Mouse (Mus musculus) hindbrain, embryonic 16.5 days (tissue): ENCODE measurements around the gene Serpina3i. TPM values are rescaled to one million over a fixed set of nuclear protein-coding genes. Genes with fewer than 3 reads are reported as not detected.
A peak's percentile ranks its signal among the peaks of the same experiment; 100 is the strongest.
"Not testable (repeated sequence)": the region's sequence is repeated elsewhere in the genome, so short reads cannot be mapped to it uniquely, and the experiment has no call there.

Experiments used
- ATAC-seq: fragments of 200-750 bp; cut with Nextera tagmentation; 2 replicates; pipeline ENCODE4 v1.8.0; 2017; ENCODE audit warnings: moderate TSS enrichment, moderate library complexity
- H3K27ac ChIP-seq: fragments of 300-500 bp; sonication (generic); 2 replicates; pipeline ENCODE4 v1.5.1; 2014; ENCODE audit warnings: low read depth, mild to moderate bottlenecking, control low read depth, low read length, moderate library complexity
- H3K27me3 ChIP-seq: fragments of 300-500 bp; sonication (generic); replicated peaks from 2 replicates; pipeline ENCODE4 v1.6.1; 2014; ENCODE audit warnings: low read length; ENCODE audit not compliant: control insufficient read depth, insufficient read depth
- H3K36me3 ChIP-seq: fragments of 300-500 bp; sonication (generic); 2 replicates; pipeline ENCODE4 v1.6.1; 2014; ENCODE audit warnings: mild to moderate bottlenecking, low read length, moderate library complexity, mixed read lengths; ENCODE audit not compliant: control insufficient read depth, insufficient read depth
- H3K4me1 ChIP-seq: fragments of 300-500 bp; sonication (generic); 2 replicates; pipeline ENCODE4 v1.6.1; 2014; ENCODE audit warnings: low read depth, low read length; ENCODE audit not compliant: control insufficient read depth, insufficient read depth
- H3K4me2 ChIP-seq: fragments of 300-500 bp; sonication (generic); 2 replicates; pipeline ENCODE4 v1.6.1; 2014; ENCODE audit warnings: mild to moderate bottlenecking, low read length, control low read depth, moderate library complexity
- H3K4me3 ChIP-seq: fragments of 300-500 bp; sonication (generic); 2 replicates; pipeline ENCODE4 v1.5.1; 2014; ENCODE audit warnings: mild to moderate bottlenecking, low read length, control low read depth, moderate library complexity
- H3K9ac ChIP-seq: fragments of 300-500 bp; sonication (generic); 2 replicates; pipeline ENCODE4 v1.6.1; 2014; ENCODE audit warnings: low read depth, mild to moderate bottlenecking, control low read depth, low read length, moderate library complexity
- H3K9me3 ChIP-seq: fragments of 300-500 bp; sonication (generic); 2 replicates; pipeline ENCODE4 v1.6.1; 2014; ENCODE audit warnings: mild to moderate bottlenecking, low read length, moderate library complexity; ENCODE audit not compliant: control insufficient read depth
- WGBS: fragments of 180-500 bp; shearing (Covaris S2); extraction: QIAGEN DNeasy Blood & Tissue Kit; methylation state at CpG from one replicate; pipeline ENCODE4 v1.1.7; 2014; 5-methylcytosine and 5-hydroxymethylcytosine counted together
- polyA plus RNA-seq: library from polyadenylated mRNA; unstranded; fragments of >200 nt; fragmentation: Nextera tagmentation; extraction: Ambion mirVana; gene quantifications from 2 replicates; pipeline ENCODE4 v1.2.1, GENCODE M21; 2015

Gene Serpina3i
- polyA plus RNA-seq, 1 experiment from 2014 or later, result not detected

DNA sequence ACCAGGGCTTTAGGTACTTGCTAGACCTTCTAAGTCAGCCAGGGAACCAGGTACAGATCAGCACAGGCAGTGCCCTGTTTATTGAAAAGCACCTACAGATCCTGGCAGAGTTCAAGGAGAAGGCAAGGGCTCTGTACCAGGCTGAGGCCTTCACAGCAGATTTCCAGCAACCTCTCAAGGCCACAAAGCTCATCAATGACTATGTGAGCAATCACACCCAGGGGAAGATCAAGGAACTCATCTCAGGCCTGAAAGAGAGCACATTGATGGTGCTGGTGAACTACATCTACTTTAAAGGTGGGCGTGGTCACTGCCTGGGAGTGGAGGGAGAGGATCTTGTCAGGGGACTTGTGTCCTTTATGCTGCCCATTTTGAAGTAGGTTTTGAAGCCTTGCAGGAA, 24.9 kb upstream of the Serpina3i start:
- 89% methylated on average over 1 of the region's 1 CpGs for WGBS
- not testable (repeated sequence) for H3K4me1 ChIP-seq, ATAC-seq

DNA sequence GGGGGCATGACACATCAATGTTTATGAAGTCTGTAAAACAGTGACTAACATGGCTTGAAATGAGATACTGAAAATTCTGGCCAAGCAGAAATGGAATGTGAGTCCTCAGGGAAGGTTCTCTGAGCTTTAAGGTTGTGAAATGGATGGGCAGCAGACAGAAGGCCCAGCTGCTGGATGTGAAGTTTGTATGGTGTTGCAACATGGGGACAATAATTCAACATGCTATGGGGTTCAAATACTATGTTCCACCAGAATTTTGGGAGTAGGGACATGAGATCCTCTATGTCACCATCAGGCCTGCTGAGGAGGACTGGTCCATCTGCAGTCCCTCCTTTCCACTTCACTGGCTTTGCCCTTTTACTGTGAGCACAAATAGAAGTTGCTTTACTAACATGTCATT, 19.6 kb upstream of the Serpina3i start:
- ATAC-seq, result no peak
- H3K4me1 ChIP-seq, result no peaks in the 10 kb centered on the region
- H3K9me3 ChIP-seq, result no peaks in the 10 kb centered on the region
- no peaks in the 10 kb centered on the region for H3K27me3 ChIP-seq
- H3K27ac ChIP-seq, result no peak overlapping the region
- H3K36me3 ChIP-seq, result no peaks in the 10 kb centered on the region
- H3K4me3 ChIP-seq, result no peak overlapping the region
- no peak overlapping the region for H3K9ac ChIP-seq
- no peak overlapping the region for H3K4me2 ChIP-seq

More for the DNA sequence above, 24.9 kb upstream of the Serpina3i start:
- H3K36me3 ChIP-seq, H3K27me3 ChIP-seq, H3K4me2 ChIP-seq, H3K27ac ChIP-seq, H3K9me3 ChIP-seq, H3K4me3 ChIP-seq, H3K9ac ChIP-seq: not testable (repeated sequence)

DNA sequence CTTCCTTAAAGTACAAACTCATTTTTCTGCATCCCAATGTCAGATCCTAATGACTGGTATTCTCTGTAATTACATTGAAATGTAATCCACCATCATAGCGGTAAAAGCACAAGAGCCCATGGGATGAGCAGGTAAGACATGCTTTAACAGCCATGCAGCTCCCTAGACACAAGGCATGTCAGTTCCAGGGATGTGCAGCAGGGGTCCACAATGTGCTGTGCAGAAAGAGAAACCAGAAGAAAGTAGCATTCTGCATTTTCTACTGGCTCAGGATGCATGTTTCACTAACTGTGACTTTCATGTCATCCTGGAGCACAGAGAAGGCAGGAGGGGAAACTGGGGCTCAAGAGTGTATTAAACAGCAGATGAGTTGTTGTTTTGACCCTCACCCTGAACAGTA, 17.8 kb upstream of the Serpina3i start:
- Histone ChIP-seq H3K9ac (no peak overlapping the region), H3K4me3 (no peak overlapping the region), H3K36me3 (no peaks in the 10 kb centered on the region), H3K27ac (no peak overlapping the region), H3K9me3 (no peaks in the 10 kb centered on the region), H3K4me1 (no peaks in the 10 kb centered on the region), H3K27me3 (no peaks in the 10 kb centered on the region), H3K4me2 (no peak overlapping the region)
- 59% methylated on average over 1 of the region's 1 CpGs for WGBS
- 0 out of 2 replicates have a peak, but pooled peaks have one; percentile 34 for ATAC-seq

DNA sequence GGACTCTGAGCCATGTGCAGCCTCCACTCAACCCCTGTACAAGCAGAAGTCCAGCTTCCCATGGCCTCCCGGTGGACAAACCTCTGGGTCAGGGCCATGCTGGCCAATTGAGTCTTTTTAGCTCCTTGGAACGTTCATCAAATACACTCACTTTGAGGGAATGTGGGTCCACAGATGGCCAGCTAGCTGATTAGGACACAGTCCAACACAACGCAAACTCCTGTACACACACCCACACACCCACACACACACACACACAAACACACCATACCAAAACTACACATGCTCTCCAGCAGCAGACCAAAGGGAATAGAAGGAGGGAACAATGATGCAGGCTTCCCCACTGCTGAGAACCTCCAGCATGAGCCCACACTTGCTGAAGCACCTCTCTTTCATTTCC, 17.3 kb upstream of the Serpina3i start:
- Histone ChIP-seq H3K9ac (no peak overlapping the region), H3K4me1 (no peaks in the 10 kb centered on the region), H3K36me3 (no peaks in the 10 kb centered on the region), H3K4me2 (no peak overlapping the region), H3K27ac (no peak overlapping the region), H3K27me3 (no peaks in the 10 kb centered on the region), H3K4me3 (no peak overlapping the region), H3K9me3 (no peaks in the 10 kb centered on the region)
- WGBS, result 67% methylated on average over 3 of the region's 3 CpGs
- ATAC-seq, result no peak

DNA sequence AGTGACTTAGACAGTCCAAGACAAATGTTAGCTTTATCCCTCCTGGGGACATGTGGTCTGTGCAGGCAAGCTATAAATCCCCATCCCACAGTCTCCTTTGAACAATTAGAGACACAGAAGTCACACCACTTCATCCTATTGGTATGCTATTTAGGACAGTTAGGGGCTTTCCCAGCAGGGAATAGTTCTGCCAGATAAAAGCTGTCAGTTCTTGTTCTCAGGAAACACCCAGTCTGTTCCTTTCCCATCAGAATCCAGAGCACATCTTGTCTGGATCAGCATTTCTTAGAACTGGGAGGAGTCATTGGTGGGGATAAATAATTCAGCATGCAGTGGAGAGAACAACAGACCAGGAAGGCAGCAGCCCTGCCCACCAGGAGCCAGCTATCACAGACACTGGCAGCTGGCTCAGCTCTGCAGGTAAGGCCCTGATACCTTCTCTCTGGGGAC, 15.3 kb upstream of the Serpina3i start:
- H3K4me3 ChIP-seq, result no peak overlapping the region
- no peak overlapping the region for H3K4me2 ChIP-seq
- no peaks in the 10 kb centered on the region for H3K9me3 ChIP-seq
- H3K9ac ChIP-seq, result no peak overlapping the region
- H3K27me3 ChIP-seq, result no peaks in the 10 kb centered on the region
- no peak overlapping the region for H3K27ac ChIP-seq
- H3K4me1 ChIP-seq, result no peaks in the 10 kb centered on the region
- peak; percentile 72 for ATAC-seq
- H3K36me3 ChIP-seq, result no peaks in the 10 kb centered on the region

DNA sequence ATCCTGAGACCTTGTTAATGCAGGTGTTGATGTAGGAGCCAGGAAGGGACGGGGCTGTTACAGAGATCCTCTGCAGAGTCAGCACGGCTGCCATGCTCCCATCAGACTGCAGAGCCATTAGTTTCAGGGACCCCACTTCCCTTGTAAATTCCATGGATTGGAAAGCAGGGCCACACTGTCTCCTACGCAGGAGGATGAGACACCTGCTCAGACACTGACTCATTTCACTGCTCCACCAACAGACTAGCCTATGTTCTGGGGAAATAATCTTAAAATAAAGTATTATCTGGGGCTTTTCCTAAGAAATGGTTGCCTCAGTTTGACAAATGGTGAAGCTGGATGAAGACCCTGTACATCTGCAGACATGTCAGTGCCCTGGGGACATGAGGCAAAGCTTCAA, 14.7 kb upstream of the Serpina3i start:
- Histone ChIP-seq H3K4me3 (no peak overlapping the region), H3K27me3 (no peaks in the 10 kb centered on the region), H3K27ac (no peak overlapping the region), H3K36me3 (no peaks in the 10 kb centered on the region), H3K9ac (no peak overlapping the region), H3K4me1 (no peaks in the 10 kb centered on the region), H3K9me3 (no peaks in the 10 kb centered on the region), H3K4me2 (no peak overlapping the region)
- no peak for ATAC-seq
- WGBS, result 73% methylated on average over 3 of the region's 3 CpGs

DNA sequence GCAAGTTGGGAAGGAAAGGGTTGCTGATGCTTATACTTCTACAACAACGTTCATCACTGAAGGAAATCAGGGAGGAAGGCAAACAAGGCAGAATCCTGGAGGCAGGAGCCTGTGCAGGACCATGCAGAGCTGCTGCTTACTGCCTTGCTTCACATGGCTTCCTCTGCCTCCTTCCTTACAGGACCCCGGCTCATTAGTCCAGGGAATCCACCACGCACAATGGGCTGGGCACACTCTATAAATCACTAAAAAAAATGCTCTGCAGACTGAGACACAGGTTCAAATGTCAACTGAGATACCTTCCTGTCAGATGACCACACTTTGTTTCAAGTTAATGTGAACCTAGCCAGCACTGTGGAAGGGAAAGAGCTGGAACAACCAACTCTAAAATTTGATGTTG, 1.9 kb upstream of the Serpina3i start:
- no peak overlapping the region for H3K4me2 ChIP-seq
- H3K27ac ChIP-seq, result no peak overlapping the region
- no peak overlapping the region for H3K4me3 ChIP-seq
- 56% methylated on average over 3 of the region's 3 CpGs for WGBS
- no peak overlapping the region for H3K9ac ChIP-seq
- no peaks in the 10 kb centered on the region for H3K9me3 ChIP-seq
- no peaks in the 10 kb centered on the region for H3K27me3 ChIP-seq
- no peaks in the 10 kb centered on the region for H3K36me3 ChIP-seq
- ATAC-seq, result no peak
- H3K4me1 ChIP-seq, result no peaks in the 10 kb centered on the region

DNA sequence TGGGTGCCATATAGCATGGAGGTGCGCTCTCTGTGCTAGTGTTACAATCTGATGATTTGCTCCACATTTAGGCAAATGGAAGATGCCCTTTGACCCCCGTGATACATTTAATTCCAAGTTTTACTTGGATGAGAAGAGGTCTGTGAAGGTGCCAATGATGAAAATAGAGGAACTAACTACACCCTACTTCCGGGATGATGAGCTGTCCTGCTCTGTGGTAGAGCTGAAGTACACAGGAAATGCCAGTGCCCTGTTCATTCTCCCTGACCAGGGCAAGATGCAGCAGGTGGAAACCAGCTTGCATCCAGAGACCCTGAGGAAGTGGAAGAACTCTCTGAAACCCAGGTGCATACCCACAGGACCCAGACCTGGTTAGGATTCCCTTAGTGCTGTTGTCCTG, 3.5 kb downstream of the Serpina3i start:
- Histone ChIP-seq H3K4me3 (no peak overlapping the region), H3K27me3 (no peaks in the 10 kb centered on the region), H3K27ac (no peak overlapping the region), H3K4me2 (no peak overlapping the region), H3K9ac (no peak overlapping the region), H3K36me3 (no peaks in the 10 kb centered on the region), H3K9me3 (no peaks in the 10 kb centered on the region), H3K4me1 (no peaks in the 10 kb centered on the region)
- ATAC-seq, result no peak
- 85% methylated on average over 3 of the region's 3 CpGs for WGBS

DNA sequence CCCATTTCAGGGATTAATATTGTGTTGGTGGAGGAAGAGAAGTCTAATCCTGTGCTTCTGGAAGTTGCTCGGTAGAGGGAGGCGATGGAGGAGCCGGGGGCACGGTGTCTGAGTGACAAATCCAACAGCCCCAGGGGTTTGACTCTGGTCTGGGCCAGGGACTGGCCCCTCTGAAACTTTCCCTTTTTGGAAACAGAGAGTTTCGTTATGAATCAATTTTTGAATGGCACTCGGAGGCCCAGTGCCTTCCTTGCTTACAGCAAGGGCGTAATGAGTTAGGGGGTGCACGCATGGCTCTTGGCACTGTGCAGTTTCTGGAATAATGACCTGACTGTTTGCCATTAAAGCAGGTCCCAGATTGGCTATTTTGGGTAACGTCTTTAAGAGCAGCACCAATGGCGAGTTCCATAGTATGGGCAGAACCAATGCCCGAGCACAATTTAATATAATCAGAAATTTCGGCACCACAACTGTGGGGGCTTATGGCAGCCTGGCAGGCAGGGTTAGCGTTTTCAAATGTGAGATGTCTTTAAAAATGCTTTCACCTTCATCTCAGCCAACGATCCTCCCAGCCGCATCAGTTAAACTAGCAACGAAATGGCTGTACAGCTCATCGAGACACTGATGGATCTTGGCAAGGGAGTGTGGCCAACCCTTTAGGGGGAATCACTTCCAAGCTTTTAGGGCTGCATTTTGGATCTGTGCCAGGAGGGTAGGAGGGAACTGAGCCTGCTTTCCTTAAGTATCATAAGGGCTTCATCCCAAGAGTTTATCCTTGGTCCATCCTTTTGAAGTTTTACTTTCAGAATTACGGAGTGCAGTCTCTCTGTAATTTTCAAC, 15.5 kb downstream of the Serpina3i start:
- Histone ChIP-seq H3K27ac (no peak overlapping the region), H3K9me3 (no peaks in the 10 kb centered on the region), H3K4me2 (no peak overlapping the region), H3K36me3 (no peaks in the 10 kb centered on the region), H3K27me3 (no peaks in the 10 kb centered on the region), H3K9ac (no peak overlapping the region), H3K4me1 (no peaks in the 10 kb centered on the region), H3K4me3 (no peak overlapping the region)
- 74% methylated on average over 18 of the region's 18 CpGs for WGBS
- no peak for ATAC-seq
